Mouse (Mus musculus) MEL (cell line): ENCODE measurements around the gene Zfp941. TPM values are rescaled to one million over a fixed set of nuclear protein-coding genes. Genes with fewer than 3 reads are reported as not detected.
"Not testable (repeated sequence)": the region's sequence is repeated elsewhere in the genome, so short reads cannot be mapped to it uniquely, and the experiment has no call there.

Experiments used
- DNase-seq: peaks from one replicate; pipeline ENCODE4 v3.0.0; 2011; ENCODE audit warnings: low read depth, low spot score
- H3K27ac ChIP-seq: 2 replicates; pipeline ENCODE4 v1.5.1; 2012; ENCODE audit warnings: low read depth, mild to moderate bottlenecking, control low read depth, low read length, moderate library complexity; ENCODE audit not compliant: control insufficient read depth
- H3K27me3 ChIP-seq, 2 experiments: fragments of 150-350 bp in 1 of 2; sonication (generic) in 1 of 2; 2 replicates each; pipeline ENCODE4 v1.6.1; 2012; ENCODE audit warnings: low read length in 2 of 2, mild to moderate bottlenecking in 2 of 2, improper control_type of control experiment in 1 of 2, moderate library complexity in 1 of 2; ENCODE audit not compliant: insufficient read depth in 2 of 2, control insufficient read depth in 1 of 2
- H3K36me3 ChIP-seq, 2 experiments: 2 replicates each; pipeline ENCODE4 v1.6.1; 2012 to 2014; ENCODE audit warnings: low read length in 2 of 2, improper control_type of control experiment in 1 of 2, inconsistent platforms in 1 of 2, mild to moderate bottlenecking in 1 of 2; ENCODE audit not compliant: insufficient read depth in 2 of 2, control insufficient read depth in 1 of 2
- H3K4me1 ChIP-seq, 2 experiments: fragments of 150-350 bp in 1 of 2; sonication (generic) in 1 of 2; 2 replicates each; pipeline ENCODE4 v1.6.1; 2012; ENCODE audit warnings: low read length in 2 of 2, improper control_type of control experiment in 1 of 2, mild to moderate bottlenecking in 1 of 2; ENCODE audit not compliant: insufficient read depth in 2 of 2, control insufficient read depth in 1 of 2
- H3K4me3 ChIP-seq, 2 experiments: fragments of 150-350 bp in 1 of 2; sonication (generic) in 1 of 2; 2 replicates each; pipeline ENCODE4 v1.5.1; 2012; ENCODE audit warnings: low read depth in 2 of 2, low read length in 2 of 2, mild to moderate bottlenecking in 2 of 2, moderate library complexity in 2 of 2, control low read depth in 1 of 2, improper control_type of control experiment in 1 of 2; ENCODE audit not compliant: control insufficient read depth in 1 of 2, insufficient read depth in 1 of 2
- H3K79me2 ChIP-seq: 2 replicates; pipeline ENCODE4 v1.6.1; 2012; ENCODE audit warnings: mild to moderate bottlenecking, low read length, moderate library complexity; ENCODE audit not compliant: control insufficient read depth, poor library complexity, insufficient read depth
- H3K9ac ChIP-seq: 2 replicates; pipeline ENCODE4 v1.6.1; 2012; ENCODE audit warnings: low read depth, mild to moderate bottlenecking, control low read depth, low read length, moderate library complexity; ENCODE audit not compliant: control insufficient read depth, poor library complexity, severe bottlenecking
- H3K9me3 ChIP-seq: fragments of 150-350 bp; sonication (generic); replicated peaks from 2 replicates; pipeline ENCODE4 v1.6.1; 2012; ENCODE audit warnings: mild to moderate bottlenecking, low read length, improper control_type of control experiment, moderate library complexity; ENCODE audit not compliant: insufficient read depth
- CTCF ChIP-seq, 3 experiments: IDR thresholded peaks in 2 of 3; conservative IDR thresholded peaks in 1 of 3; 2 replicates each; pipeline ENCODE4 v1.5.1; 2011 to 2012; ENCODE audit warnings: low read length in 3 of 3, low read depth in 2 of 3, mild to moderate bottlenecking in 2 of 3, improper control_type of control experiment in 1 of 3, inconsistent platforms in 1 of 3, mixed read lengths in 1 of 3, moderate library complexity in 1 of 3; ENCODE audit not compliant: control insufficient read depth in 1 of 3, insufficient read depth in 1 of 3, poor library complexity in 1 of 3, severe bottlenecking in 1 of 3
- ELF1 ChIP-seq: IDR thresholded peaks from 2 replicates; pipeline ENCODE4 v1.6.1; 2014; ENCODE audit warnings: low read depth, mild to moderate bottlenecking, inconsistent platforms, low read length, improper control_type of control experiment, moderate library complexity
- EP300 ChIP-seq, 2 experiments: IDR thresholded peaks; 2 replicates each; pipeline ENCODE4 v1.6.1; 2011; ENCODE audit warnings: improper control_type of control experiment in 2 of 2, low read length in 2 of 2, low read depth in 1 of 2, mild to moderate bottlenecking in 1 of 2
- GATA1 ChIP-seq: IDR thresholded peaks from 2 replicates; pipeline ENCODE4 v1.6.1; 2011; ENCODE audit warnings: low read depth, low read length, improper control_type of control experiment
- JUND ChIP-seq: IDR thresholded peaks from 2 replicates; pipeline ENCODE4 v1.6.1; 2011; ENCODE audit warnings: low read depth, mild to moderate bottlenecking, improper control_type of control experiment, low read length
- KAT2A ChIP-seq: conservative IDR thresholded peaks from 2 replicates; pipeline ENCODE4 v1.6.1; 2012; ENCODE audit warnings: low read depth, low read length, improper control_type of control experiment, inconsistent platforms
- MEF2A ChIP-seq: IDR thresholded peaks from 2 replicates; pipeline ENCODE4 v1.6.1; 2014; ENCODE audit warnings: low read depth, mild to moderate bottlenecking, inconsistent platforms, low read length, improper control_type of control experiment; ENCODE audit not compliant: poor library complexity, insufficient replicate concordance, severe bottlenecking; ENCODE audit errors: extremely low read depth
- MXI1 ChIP-seq: IDR thresholded peaks from 2 replicates; pipeline ENCODE4 v1.6.1; 2011; ENCODE audit warnings: mild to moderate bottlenecking, low read depth, low read length, improper control_type of control experiment
- MYB ChIP-seq: IDR thresholded peaks from 2 replicates; pipeline ENCODE4 v1.6.1; 2011; ENCODE audit warnings: mild to moderate bottlenecking, low read depth, low read length, improper control_type of control experiment
- NELFE ChIP-seq: IDR thresholded peaks from 2 replicates; pipeline ENCODE4 v1.6.1; 2011; ENCODE audit warnings: low read depth, low read length, improper control_type of control experiment
- POLR2A ChIP-seq, 2 experiments: IDR thresholded peaks; 2 replicates each; pipeline ENCODE4 v1.6.1; 2011 to 2012; ENCODE audit warnings: low read length in 2 of 2, mild to moderate bottlenecking in 2 of 2, control low read depth in 1 of 2, improper control_type of control experiment in 1 of 2, low read depth in 1 of 2, moderate library complexity in 1 of 2; ENCODE audit not compliant: control insufficient read depth in 1 of 2, insufficient read depth in 1 of 2, poor library complexity in 1 of 2
- RAD21 ChIP-seq: IDR thresholded peaks from 2 replicates; pipeline ENCODE4 v1.6.1; 2011; ENCODE audit warnings: mild to moderate bottlenecking, low read depth, low read length, improper control_type of control experiment
- RCOR1 ChIP-seq: IDR thresholded peaks from 2 replicates; pipeline ENCODE4 v1.6.1; 2012; ENCODE audit warnings: low read depth, mild to moderate bottlenecking, inconsistent platforms, low read length, improper control_type of control experiment
- SIN3A ChIP-seq: IDR thresholded peaks from 2 replicates; pipeline ENCODE4 v1.6.1; 2012; ENCODE audit warnings: low read length, improper control_type of control experiment, inconsistent platforms
- SMC3 ChIP-seq: IDR thresholded peaks from 2 replicates; pipeline ENCODE4 v1.6.1; 2011; ENCODE audit warnings: low read depth, low read length, improper control_type of control experiment
- TBP ChIP-seq: IDR thresholded peaks from 2 replicates; pipeline ENCODE4 v1.8.0; 2011; ENCODE audit warnings: low read depth, low read length, improper control_type of control experiment
- ZC3H11A ChIP-seq: IDR thresholded peaks from 2 replicates; pipeline ENCODE4 v1.6.1; 2012; ENCODE audit warnings: low read depth, mild to moderate bottlenecking, inconsistent platforms, low read length, improper control_type of control experiment
- ZKSCAN1 ChIP-seq: IDR thresholded peaks from 2 replicates; pipeline ENCODE4 v1.6.1; 2012; ENCODE audit warnings: low read depth, mild to moderate bottlenecking, inconsistent platforms, low read length, improper control_type of control experiment, moderate library complexity
- polyA plus RNA-seq, 2 experiments: library from polyadenylated mRNA; stranded (reverse) in 1 of 2; unstranded in 1 of 2; fragments of >175 nt in 1 of 2; fragments of >200 nt in 1 of 2; gene quantifications; 2 replicates each; pipeline versions ENCODE4 v1.2.1 to v1.2.4; 2012; ENCODE audit warnings: low replicate concordance in 2 of 2, low read depth in 1 of 2; ENCODE audit not compliant: insufficient read length in 2 of 2, insufficient read depth in 1 of 2, missing spikeins in 1 of 2
- total RNA-seq: library from RNA; depleted of rRNA; stranded (reverse); fragments of 300-350 nt; gene quantifications from 2 replicates; pipeline ENCODE4 v1.2.3, GENCODE M21; 2012

Gene Zfp941
- total and polyA plus RNA-seq, 3 experiments = not detected

DNA sequence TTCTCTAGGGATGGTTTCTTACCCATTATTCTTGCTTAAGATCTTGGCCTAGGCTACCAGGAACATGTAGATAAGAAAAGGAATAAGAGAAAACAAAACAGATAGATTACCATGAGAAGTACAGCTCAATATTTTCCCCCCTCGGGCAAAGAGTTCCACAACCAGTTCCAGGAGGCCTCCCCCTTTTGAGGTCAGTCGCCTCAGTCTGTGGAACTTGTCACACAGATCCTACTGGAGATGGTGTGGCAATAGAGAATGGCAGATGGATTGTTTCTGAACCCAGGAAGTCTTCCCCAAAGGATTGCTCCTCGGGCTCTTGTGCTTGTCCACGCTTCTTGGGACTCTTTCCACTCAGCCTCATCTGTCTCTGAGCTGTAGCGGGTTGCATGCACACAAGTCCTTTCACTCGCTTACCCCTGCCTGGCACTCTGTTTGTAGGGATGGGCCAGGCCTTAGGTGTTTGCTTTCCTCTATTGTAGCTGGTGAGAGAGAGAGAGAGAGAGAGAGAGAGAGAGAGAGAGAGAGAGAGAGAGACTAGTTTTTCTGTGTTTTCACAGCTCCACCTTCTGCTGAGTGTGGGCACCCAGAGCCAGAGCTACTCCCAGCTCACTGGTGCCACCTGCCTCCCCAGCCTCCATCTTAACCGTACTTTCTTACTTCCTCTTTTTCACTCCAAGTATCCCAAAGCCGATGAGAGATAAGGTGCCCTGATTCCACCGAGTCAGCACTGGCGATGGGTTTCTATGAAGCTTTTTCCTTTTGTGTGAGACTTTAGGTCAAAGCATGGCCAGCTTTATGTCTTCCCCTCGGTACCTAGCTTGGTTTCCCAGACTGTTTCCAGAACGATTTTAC, 55.9 kb downstream of the Zfp941 start:
- no peak overlapping the region for H3K9ac ChIP-seq
- no peaks in the 10 kb centered on the region for H3K79me2 ChIP-seq
- H3K27ac ChIP-seq = no peak overlapping the region
- no peaks in the 10 kb centered on the region for H3K36me3 ChIP-seq
- no peaks in the 10 kb centered on the region for H3K27me3 ChIP-seq
- no peaks in the 10 kb centered on the region for H3K4me1 ChIP-seq
- H3K4me3 ChIP-seq = no peak overlapping the region
- H3K9me3 ChIP-seq = no peaks in the 10 kb centered on the region
- TF ChIP-seq ZC3H11A (no peak), GATA1 (peak; percentile 56), TBP (no peak), EP300 (IDR thresholded peaks at IDR 0.05; ENCODE audit: low read depth in 1 of 2, low read length in 2 of 2) (0 out of 4 replicates have a peak, but pooled peaks of 1 of the 2 experiments have one; percentile 30), ZKSCAN1 (no peak), NELFE (no peak), MXI1 (no peak), MEF2A (no peak), MYB (no peak), RCOR1 (peak; percentile 41; the same call in 1 of the 2 replicates), POLR2A (IDR thresholded peaks at IDR 0.05; ENCODE audit: control insufficient read depth in 1 of 2, insufficient read depth in 1 of 2, low read depth in 1 of 2, low read length in 2 of 2, poor library complexity in 1 of 2) (no peak), RAD21 (peak; percentile 11), ELF1 (no peak), SMC3 (peak; percentile 26), SIN3A (no peak), KAT2A (no peak), JUND (no peak), CTCF (IDR thresholded peaks at IDR 0.05 in 2 of 3, conservative IDR thresholded peaks at IDR 0.05 in 1 of 3; ENCODE audit: control insufficient read depth in 1 of 3, insufficient read depth in 1 of 3, low read depth in 2 of 3, low read length in 3 of 3, poor library complexity in 1 of 3, severe bottlenecking in 1 of 3) (peak in 2 of 3 experiments; percentile 17 to 20; a peak in 3 of 6 replicates)
- peak; percentile 46 for DNase-seq

DNA sequence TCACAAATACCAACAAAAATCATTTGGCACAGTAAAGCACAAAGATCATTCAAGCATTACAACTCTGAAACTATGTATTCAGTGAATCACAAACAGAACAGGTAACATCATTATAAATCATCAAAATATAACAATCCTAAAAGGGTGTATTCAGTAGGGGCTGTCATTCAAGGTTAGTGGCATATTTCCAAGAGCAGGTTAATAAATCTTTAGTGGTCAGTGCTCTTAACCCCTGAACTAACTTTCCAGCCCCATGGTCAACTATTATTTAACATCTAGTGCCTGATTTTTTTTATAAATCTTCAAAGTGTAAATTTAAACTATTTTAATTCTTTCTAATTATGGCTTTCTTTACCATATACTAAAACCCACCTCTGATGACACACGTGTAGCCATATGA, 56.6 kb downstream of the Zfp941 start:
- H3K36me3 ChIP-seq, H3K4me3 ChIP-seq, H3K27me3 ChIP-seq, H3K9ac ChIP-seq, H3K27ac ChIP-seq, H3K9me3 ChIP-seq, DNase-seq, H3K79me2 ChIP-seq, H3K4me1 ChIP-seq: not testable (repeated sequence)
